Mouse (Mus musculus): ENCODE data around the gene Mtmr10. TPM values are rescaled to one million over a fixed set of nuclear protein-coding genes. Genes with fewer than 3 reads are reported as not detected.

The Mtmr10 gene
- polyA plus RNA-seq (2015; fragmentation: Nextera tagmentation; extraction: Ambion mirVana), result 8.8 and 9.9 TPM in 2 replicates

GRCm38 (mm10) chr7:64287414-64288091 is at the start of gene Mtmr10:
Gene Mtmr10, plus strand, starts transcription at chr7:64287653.
- WGBS, result under 1% methylated on average over 77 of the region's 77 CpGs

GRCm38 (mm10) chr7:64237747-64238146 is 49.7 kb upstream of the Mtmr10 start:
- Histone ChIP-seq H3K4me1 (ENCODE audit: control insufficient read depth, insufficient read depth, low read length) (no peaks in the 10 kb centered on the region), H3K27ac (ENCODE audit: low read length) (no peak overlapping the region), H3K9ac (ENCODE audit: low read depth, low read length) (no peak overlapping the region), H3K4me3 (ENCODE audit: low read depth, low read length) (no peak overlapping the region), H3K27me3 (ENCODE audit: control insufficient read depth, insufficient read depth, low read depth, low read length) (no peaks in the 10 kb centered on the region), H3K36me3 (ENCODE audit: control insufficient read depth, insufficient read depth, low read length) (no peaks in the 10 kb centered on the region), H3K4me2 (ENCODE audit: low read length) (no peak overlapping the region), H3K9me3 (replicated peaks; ENCODE audit: control insufficient read depth, low read length, poor library complexity, severe bottlenecking) (no peaks in the 10 kb centered on the region)
- no peak for ATAC-seq
- WGBS, result 93% methylated on average over 8 of the region's 8 CpGs

More at GRCm38 (mm10) chr7:64287414-64288091, at the start of gene Mtmr10:
- H3K9me3 ChIP-seq (replicated peaks; ENCODE audit: control insufficient read depth, low read length, poor library complexity, severe bottlenecking), result no peaks in the 10 kb centered on the region; the same call in 1 of the 2 replicates
- H3K4me3 ChIP-seq (ENCODE audit: low read depth, low read length), result peak within 1 kb of the TSS; percentile 64
- peak; percentile 98 for ATAC-seq
- H3K27ac ChIP-seq (ENCODE audit: low read length), result peak within 1 kb of the TSS; percentile 74
- no peaks in the 10 kb centered on the region for H3K27me3 ChIP-seq (ENCODE audit: control insufficient read depth, insufficient read depth, low read depth, low read length)
- no peaks in the 10 kb centered on the region for H3K36me3 ChIP-seq (ENCODE audit: control insufficient read depth, insufficient read depth, low read length)
- H3K4me2 ChIP-seq (ENCODE audit: low read length), result peak within 1 kb of the TSS; percentile 52
- peak within 1 kb of the TSS; percentile 85 for H3K9ac ChIP-seq (ENCODE audit: low read depth, low read length)
- H3K4me1 ChIP-seq (ENCODE audit: control insufficient read depth, insufficient read depth, low read length), result peaks cover 11% of the 10 kb centered on the region

- Histone ChIP-seq H3K4me3 (ENCODE audit: low read depth, low read length) (no peak overlapping the region), H3K36me3 (ENCODE audit: control insufficient read depth, insufficient read depth, low read length) (no peaks in the 10 kb centered on the region), H3K27me3 (ENCODE audit: control insufficient read depth, insufficient read depth, low read depth, low read length) (no peaks in the 10 kb centered on the region), H3K4me2 (ENCODE audit: low read length) (no peak overlapping the region), H3K9me3 (replicated peaks; ENCODE audit: control insufficient read depth, low read length, poor library complexity, severe bottlenecking) (no peaks in the 10 kb centered on the region), H3K27ac (ENCODE audit: low read length) (no peak overlapping the region), H3K9ac (ENCODE audit: low read depth, low read length) (no peak overlapping the region), H3K4me1 (ENCODE audit: control insufficient read depth, insufficient read depth, low read length) (no peaks in the 10 kb centered on the region)
- ATAC-seq, result no peak
- 91% methylated on average over 7 of the region's 7 CpGs for WGBS
Observed at GRCm38 (mm10) chr7:64238410-64239086, 48.9 kb upstream of the Mtmr10 start.

GRCm38 (mm10) chr7:64239138-64239805 is 48.2 kb upstream of the Mtmr10 start:
- Histone ChIP-seq H3K9me3 (replicated peaks; ENCODE audit: control insufficient read depth, low read length, poor library complexity, severe bottlenecking) (no peaks in the 10 kb centered on the region), H3K4me2 (ENCODE audit: low read length) (no peak overlapping the region), H3K4me1 (ENCODE audit: control insufficient read depth, insufficient read depth, low read length) (no peaks in the 10 kb centered on the region), H3K9ac (ENCODE audit: low read depth, low read length) (no peak overlapping the region), H3K27ac (ENCODE audit: low read length) (no peak overlapping the region), H3K4me3 (ENCODE audit: low read depth, low read length) (no peak overlapping the region), H3K36me3 (ENCODE audit: control insufficient read depth, insufficient read depth, low read length) (no peaks in the 10 kb centered on the region), H3K27me3 (ENCODE audit: control insufficient read depth, insufficient read depth, low read depth, low read length) (no peaks in the 10 kb centered on the region)
- WGBS, result 85% methylated on average over 9 of the region's 9 CpGs
- ATAC-seq, result no peak

GRCm38 (mm10) chr7:64239806-64240315 is 47.6 kb upstream of the Mtmr10 start:
- Histone ChIP-seq H3K27ac (ENCODE audit: low read length) (no peak overlapping the region), H3K9ac (ENCODE audit: low read depth, low read length) (no peak overlapping the region), H3K36me3 (ENCODE audit: control insufficient read depth, insufficient read depth, low read length) (no peaks in the 10 kb centered on the region), H3K4me3 (ENCODE audit: low read depth, low read length) (no peak overlapping the region), H3K27me3 (ENCODE audit: control insufficient read depth, insufficient read depth, low read depth, low read length) (no peaks in the 10 kb centered on the region), H3K9me3 (replicated peaks; ENCODE audit: control insufficient read depth, low read length, poor library complexity, severe bottlenecking) (no peaks in the 10 kb centered on the region), H3K4me1 (ENCODE audit: control insufficient read depth, insufficient read depth, low read length) (no peaks in the 10 kb centered on the region), H3K4me2 (ENCODE audit: low read length) (no peak overlapping the region)
- ATAC-seq, result no peak
- WGBS, result 83% methylated on average over 4 of the region's 4 CpGs

- H3K9me3 ChIP-seq (replicated peaks; ENCODE audit: control insufficient read depth, low read length, poor library complexity, severe bottlenecking), result no peaks in the 10 kb centered on the region
- H3K9ac ChIP-seq (ENCODE audit: low read depth, low read length), result no peak overlapping the region
- no peak overlapping the region for H3K4me3 ChIP-seq (ENCODE audit: low read depth, low read length)
- WGBS, result 73% methylated on average over 4 of the region's 4 CpGs
- no peaks in the 10 kb centered on the region for H3K27me3 ChIP-seq (ENCODE audit: control insufficient read depth, insufficient read depth, low read depth, low read length)
- H3K27ac ChIP-seq (ENCODE audit: low read length), result no peak overlapping the region
- no peak overlapping the region for H3K4me2 ChIP-seq (ENCODE audit: low read length)
- no peaks in the 10 kb centered on the region for H3K36me3 ChIP-seq (ENCODE audit: control insufficient read depth, insufficient read depth, low read length)
- H3K4me1 ChIP-seq (ENCODE audit: control insufficient read depth, insufficient read depth, low read length), result no peaks in the 10 kb centered on the region
- ATAC-seq, result no peak
Observed at GRCm38 (mm10) chr7:64242424-64242823, 45.0 kb upstream of the Mtmr10 start.

- no peak for ATAC-seq
- no peaks in the 10 kb centered on the region for H3K27me3 ChIP-seq (ENCODE audit: control insufficient read depth, insufficient read depth, low read depth, low read length)
Observed at GRCm38 (mm10) chr7:64244371-64244770, 43.1 kb upstream of the Mtmr10 start.

GRCm38 (mm10) chr7:64246713-64247112 is 40.7 kb upstream of the Mtmr10 start:
- Histone ChIP-seq H3K4me1 (ENCODE audit: control insufficient read depth, insufficient read depth, low read length) (no peaks in the 10 kb centered on the region), H3K9ac (ENCODE audit: low read depth, low read length) (no peak overlapping the region), H3K27ac (ENCODE audit: low read length) (no peak overlapping the region), H3K36me3 (ENCODE audit: control insufficient read depth, insufficient read depth, low read length) (no peaks in the 10 kb centered on the region), H3K4me2 (ENCODE audit: low read length) (no peak overlapping the region), H3K27me3 (ENCODE audit: control insufficient read depth, insufficient read depth, low read depth, low read length) (no peaks in the 10 kb centered on the region), H3K4me3 (ENCODE audit: low read depth, low read length) (no peak overlapping the region), H3K9me3 (replicated peaks; ENCODE audit: control insufficient read depth, low read length, poor library complexity, severe bottlenecking) (no peaks in the 10 kb centered on the region)
- ATAC-seq, result no peak
- 36% methylated on average over 4 of the region's 4 CpGs for WGBS

More at GRCm38 (mm10) chr7:64244371-64244770, 43.1 kb upstream of the Mtmr10 start:
- H3K4me1 ChIP-seq (ENCODE audit: control insufficient read depth, insufficient read depth, low read length), result no peaks in the 10 kb centered on the region
- no peak overlapping the region for H3K4me3 ChIP-seq (ENCODE audit: low read depth, low read length)
- H3K9ac ChIP-seq (ENCODE audit: low read depth, low read length), result no peak overlapping the region
- H3K36me3 ChIP-seq (ENCODE audit: control insufficient read depth, insufficient read depth, low read length), result no peaks in the 10 kb centered on the region
- WGBS, result 89% methylated on average over 6 of the region's 6 CpGs
- no peak overlapping the region for H3K27ac ChIP-seq (ENCODE audit: low read length)
- no peak overlapping the region for H3K4me2 ChIP-seq (ENCODE audit: low read length)
- no peaks in the 10 kb centered on the region for H3K9me3 ChIP-seq (replicated peaks; ENCODE audit: control insufficient read depth, low read length, poor library complexity, severe bottlenecking)

All from midbrain, embryonic 16.5 days (tissue).